Mouse (Mus musculus) embryonic fibroblast, embryonic 13.5 days (primary cell): Measurements from ENCODE around the gene Mdfi.

ENCODE experiments used
- CTCF ChIP-seq: IDR thresholded peaks from 2 replicates; pipeline ENCODE4 v1.5.1; 2011; ENCODE audit warnings: mild to moderate bottlenecking, control low read depth, low read length, moderate library complexity, borderline replicate concordance; ENCODE audit not compliant: insufficient read depth
- POLR2A ChIP-seq: IDR thresholded peaks from 2 replicates; pipeline ENCODE4 v1.6.1; 2011; ENCODE audit warnings: low read depth, mild to moderate bottlenecking, control low read depth, low read length, moderate library complexity

DNA sequence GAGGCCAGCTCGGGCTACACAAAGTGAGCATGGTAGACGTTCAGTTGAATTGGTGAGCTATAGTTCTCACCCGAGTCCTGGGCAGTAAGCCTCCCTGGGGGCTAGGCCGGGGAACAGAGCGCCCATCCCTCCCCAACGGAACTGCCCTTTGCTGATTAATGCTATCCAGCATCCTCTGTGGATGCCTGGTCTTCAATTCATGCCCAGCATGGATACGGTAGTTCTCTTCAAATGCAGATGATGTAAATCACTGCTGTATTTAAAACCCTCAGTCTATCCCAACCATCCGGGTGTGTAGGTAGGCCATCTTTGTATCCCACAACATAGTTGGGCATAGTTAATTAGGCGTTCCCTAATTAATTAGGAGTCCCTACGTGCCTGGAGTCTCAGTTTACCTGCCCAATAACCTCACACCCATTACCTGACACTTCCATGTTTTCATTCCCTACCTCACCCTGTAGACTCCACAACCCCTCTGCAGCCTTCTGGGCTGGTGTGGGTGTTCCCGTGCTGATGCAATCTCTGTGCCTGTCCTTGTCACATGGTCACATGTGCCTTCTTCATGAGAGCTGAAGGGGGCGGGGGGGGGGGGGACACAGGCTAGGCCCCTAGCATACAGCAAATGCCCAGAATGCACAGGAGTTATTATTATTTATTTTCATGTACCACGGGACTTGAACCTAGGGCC is 16.3 kb downstream of the Mdfi start:
- TF ChIP-seq POLR2A (no peak), CTCF (no peak)
